Mouse (Mus musculus) cerebellum, postnatal 14 days (tissue): ENCODE measurements at regions not wholly inside any gene's neighbourhood (a gene's known extent, or its start where the extent isn't known, plus 50 kb on each side); places are given as distances from the start of the nearest gene placed in this dataset.

ENCODE experiments used
- DNase-seq, 2 experiments: peaks; one replicate each; pipeline ENCODE4 v3.0.0; 2021; ENCODE audit warnings: mixed read lengths in 2 of 2

DNA sequence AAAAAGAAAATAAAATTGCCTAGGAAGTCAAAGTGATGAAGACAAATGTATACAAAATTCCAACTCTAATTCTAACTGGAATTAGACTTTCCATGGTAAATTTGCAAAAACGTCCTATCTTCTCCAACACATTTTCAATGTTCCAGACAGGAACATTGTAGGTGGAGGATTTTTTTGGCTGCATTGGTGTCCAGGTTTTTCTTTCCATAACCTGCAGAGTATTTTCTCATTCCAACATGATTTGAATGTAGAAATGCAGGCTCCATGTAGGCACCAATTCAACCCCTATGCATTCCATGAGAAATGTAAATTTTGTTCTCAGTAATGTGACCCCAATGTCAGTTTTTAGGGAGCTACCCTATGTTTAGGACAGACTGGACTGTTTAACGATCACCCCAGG lies 586.2 kb downstream of the Brinp1 start:
- DNase-seq, result no peak

DNA sequence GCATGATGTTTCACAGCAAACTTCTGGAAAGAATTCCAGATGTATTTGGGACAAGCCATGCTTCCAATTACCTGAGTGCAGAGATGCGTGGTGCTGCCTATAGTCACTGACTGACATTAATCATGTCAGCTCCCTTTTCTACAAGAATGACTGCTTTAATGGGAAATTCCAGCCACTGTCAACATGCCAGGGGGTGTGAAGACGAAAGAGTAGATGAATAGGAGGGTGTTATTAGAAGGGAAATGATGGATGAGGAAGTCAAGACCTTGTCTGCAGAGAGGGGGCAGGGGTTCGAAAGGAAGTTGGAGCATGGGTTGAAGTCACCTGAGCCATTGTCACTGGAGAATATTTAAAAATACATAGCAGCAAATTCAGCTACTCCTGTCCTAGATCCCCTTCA lies 634.6 kb downstream of the Brinp1 start:
- no peak for DNase-seq

DNA sequence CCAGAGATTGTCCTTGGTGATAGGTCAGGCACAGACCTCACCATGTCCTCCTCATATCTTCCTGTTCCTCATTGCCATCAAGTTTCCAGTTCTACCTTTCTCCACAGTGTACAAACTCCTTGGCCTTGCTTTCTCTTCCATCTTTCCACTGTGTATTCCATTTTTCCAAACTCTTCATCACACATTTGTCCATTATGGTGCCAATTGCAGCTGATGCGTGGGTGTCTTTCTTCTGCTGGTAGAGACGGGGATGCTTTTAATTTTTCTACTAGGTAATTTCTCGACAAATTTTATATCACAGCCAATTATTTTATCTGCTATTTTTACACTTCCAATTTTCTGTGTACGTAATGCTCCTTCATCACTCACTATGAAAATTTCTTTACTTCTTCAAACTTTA lies 641.4 kb downstream of the Brinp1 start:
- no peak for DNase-seq

DNA sequence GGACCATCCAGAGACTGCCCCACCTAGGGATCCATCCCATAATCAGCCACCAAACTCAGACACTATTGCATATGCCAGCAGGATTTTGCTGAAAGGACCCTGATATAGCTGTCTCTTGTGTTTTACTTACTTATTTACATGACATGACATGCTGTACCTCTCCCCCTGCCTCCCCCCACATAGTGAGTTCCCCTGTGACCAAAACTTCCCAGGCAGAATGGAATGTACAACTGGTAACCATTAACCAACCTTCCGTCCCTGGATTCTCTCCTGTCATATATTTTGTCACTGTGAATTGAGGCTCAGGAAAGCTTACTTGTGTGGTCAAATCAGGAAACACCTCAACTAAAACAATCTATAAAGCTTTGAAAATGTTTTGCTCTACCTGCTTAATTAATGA lies 669.4 kb downstream of the Brinp1 start:
- DNase-seq, result no peak

DNA sequence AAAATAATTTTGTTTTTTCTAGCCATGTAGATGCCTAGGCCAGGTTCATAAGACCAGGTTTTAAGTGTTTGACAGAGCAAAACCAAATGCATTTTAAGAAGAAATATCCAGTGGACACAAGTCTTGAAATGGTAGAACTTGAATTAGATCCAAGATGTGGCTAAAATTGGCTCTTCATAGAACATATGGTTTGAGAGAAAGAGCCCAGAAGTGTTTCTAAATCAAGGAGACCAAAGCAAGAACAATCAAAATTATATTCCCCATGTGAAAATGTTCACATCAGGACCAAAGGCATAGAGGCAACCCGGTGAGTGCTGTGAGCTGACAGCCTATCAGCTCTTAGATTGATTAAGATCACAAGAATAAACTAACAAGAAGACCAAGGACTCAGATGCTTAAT lies 673.3 kb downstream of the Brinp1 start:
- DNase-seq, result no peak

DNA sequence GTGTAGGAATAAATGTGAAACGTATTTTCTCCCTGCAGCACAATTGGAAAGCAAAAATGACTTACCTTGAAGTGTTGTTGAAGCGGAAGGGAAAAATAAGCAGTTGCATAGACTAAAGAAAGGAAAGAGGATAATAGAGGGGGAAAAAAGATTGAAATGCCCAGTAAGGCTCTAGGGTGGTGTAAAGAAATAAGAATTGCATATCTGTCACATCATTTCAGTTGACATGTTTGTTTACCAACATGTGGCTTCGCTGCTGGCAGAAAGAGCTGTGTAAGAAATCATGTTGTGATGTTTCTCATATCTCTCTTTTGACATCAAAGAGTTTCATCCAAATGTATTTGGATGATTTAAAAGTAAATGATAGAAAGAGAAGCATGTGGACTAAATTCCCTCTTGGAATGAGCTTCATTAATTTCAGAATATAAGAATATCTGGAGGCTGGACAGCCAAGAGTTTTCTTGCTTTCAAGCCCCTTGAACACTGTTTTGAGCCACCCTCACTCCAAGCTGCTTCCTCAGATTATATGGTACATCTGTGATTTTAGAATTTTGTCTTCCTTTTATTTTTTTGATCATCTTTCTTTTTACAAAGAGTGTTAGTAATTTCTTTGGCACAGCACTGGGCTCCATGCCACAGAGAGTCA lies 679.0 kb downstream of the Brinp1 start:
- DNase-seq, result no peak
